Mouse (Mus musculus): ENCODE measurements at regions not wholly inside any gene's neighbourhood (a gene's known extent, or its start where the extent isn't known, plus 50 kb on each side); places are given as distances from the start of the nearest gene placed in this dataset.

GRCm38 (mm10) chr2:117825088-117825487 lies 286.6 kb upstream of the Thbs1 start:
- TF ChIP-seq ZC3H11A (IDR thresholded peaks at IDR 0.05; ENCODE audit: borderline replicate concordance, low read depth, low read length) (no peak), HCFC1 (IDR thresholded peaks at IDR 0.05; ENCODE audit: borderline replicate concordance, insufficient read depth, low read length) (no peak), CHD2 (IDR thresholded peaks at IDR 0.05; ENCODE audit: low read depth, low read length) (no peak)
